Mouse (Mus musculus) kidney, adult 2 months (tissue): ENCODE results near the gene Dus1l. TPM values are rescaled to one million over a fixed set of nuclear protein-coding genes. Genes with fewer than 3 reads are reported as not detected.
"Not testable (repeated sequence)": the region's sequence is repeated elsewhere in the genome, so short reads cannot be mapped to it uniquely, and the experiment has no call there.

ENCODE experiments used
- DNase-seq: peaks from one replicate; pipeline ENCODE4 v3.0.0; 2021
- H3K27ac ChIP-seq: fragments of 200-500 bp; 2 replicates; pipeline ENCODE4 v1.5.1; 2012; ENCODE audit warnings: low read depth, low read length, control low read depth, inconsistent platforms; ENCODE audit not compliant: insufficient read depth
- H3K27me3 ChIP-seq: fragments of 200-500 bp; replicated peaks from 2 replicates; pipeline ENCODE4 v1.6.1; 2012; ENCODE audit warnings: mild to moderate bottlenecking, moderate library complexity, low read length, inconsistent platforms; ENCODE audit not compliant: control insufficient read depth, insufficient read depth
- H3K36me3 ChIP-seq: fragments of 200-500 bp; 2 replicates; pipeline ENCODE4 v1.6.1; 2012; ENCODE audit warnings: mild to moderate bottlenecking, moderate library complexity, low read length, inconsistent platforms; ENCODE audit not compliant: control insufficient read depth, insufficient read depth
- H3K4me1 ChIP-seq: fragments of 200-500 bp; 2 replicates; pipeline ENCODE4 v1.6.1; 2011; ENCODE audit warnings: low read length; ENCODE audit not compliant: control insufficient read depth, insufficient read depth
- H3K4me3 ChIP-seq: fragments of 200-500 bp; 2 replicates; pipeline ENCODE4 v1.5.1; 2011; ENCODE audit warnings: mild to moderate bottlenecking, low read depth, low read length, control low read depth; ENCODE audit not compliant: insufficient read depth
- CTCF ChIP-seq: fragments of 200-500 bp; conservative IDR thresholded peaks from 2 replicates; pipeline ENCODE4 v1.5.1; 2011; ENCODE audit warnings: low read depth, mild to moderate bottlenecking, control low read depth, low read length, moderate library complexity, mixed read lengths; ENCODE audit not compliant: insufficient read depth, insufficient read length
- POLR2A ChIP-seq: fragments of 200-500 bp; IDR thresholded peaks from one replicate; pipeline ENCODE4 v1.6.1; 2011; ENCODE audit warnings: low read depth, low read length, control low read depth
- WGBS: fragments of 180-500 bp; shearing (Covaris S2); methylation state at CpG from one replicate; pipeline ENCODE4 v1.1.7; 2018; 5-methylcytosine and 5-hydroxymethylcytosine counted together
- polyA plus RNA-seq: library from polyadenylated mRNA; depleted of rRNA; stranded (reverse); fragments of >200 nt; gene quantifications from 2 replicates; pipeline ENCODE4 v1.2.3, GENCODE M21; 2012

The Dus1l gene
- polyA plus RNA-seq, 1 experiment: 42.3 TPM

GRCm38 (mm10) chr11:120799316-120799890, 3.2 kb upstream of the Dus1l start:
- DNase-seq: no peak
- TF ChIP-seq CTCF: no peak
- no peak for TF ChIP-seq POLR2A
- H3K4me1 ChIP-seq: peaks cover 14% of the 10 kb centered on the region
- H3K27me3 ChIP-seq: no peaks in the 10 kb centered on the region
- 64% methylated on average over 6 of the region's 6 CpGs for WGBS
- H3K27ac ChIP-seq: no peak overlapping the region
- no peaks in the 10 kb centered on the region for H3K36me3 ChIP-seq
- no peak overlapping the region for H3K4me3 ChIP-seq

- H3K27ac ChIP-seq: no peak overlapping the region
- 86% methylated on average over 3 of the region's 3 CpGs for WGBS
- DNase-seq: no peak
- H3K36me3 ChIP-seq: no peaks in the 10 kb centered on the region
- peaks cover 14% of the 10 kb centered on the region for H3K4me1 ChIP-seq
- H3K4me3 ChIP-seq: no peak overlapping the region
- no peak for TF ChIP-seq POLR2A
- TF ChIP-seq CTCF: no peak
- no peaks in the 10 kb centered on the region for H3K27me3 ChIP-seq
These were observed 2.0 kb upstream of the Dus1l start for GRCm38 (mm10) chr11:120798244-120798643.

GRCm38 (mm10) chr11:120796614-120796946, 377 bp upstream of the Dus1l start:
- no peaks in the 10 kb centered on the region for H3K36me3 ChIP-seq
- 26% methylated on average over 8 of the region's 8 CpGs for WGBS
- peaks cover 17% of the 10 kb centered on the region for H3K4me1 ChIP-seq
- TF ChIP-seq POLR2A (no peak), CTCF (no peak)
- 0 out of 2 replicates have a peak overlapping the region, but pooled peaks have one; percentile 26 for H3K4me3 ChIP-seq
- H3K27me3 ChIP-seq: no peaks in the 10 kb centered on the region
- no peak for DNase-seq
- peak overlapping the region; percentile 7; the same call in 1 of the 2 replicates for H3K27ac ChIP-seq

- Histone ChIP-seq H3K4me3 (no peak overlapping the region), H3K4me1 (peaks cover 18% of the 10 kb centered on the region), H3K36me3 (0 out of 2 replicates have a peak, but pooled peaks cover 2% of the 10 kb centered on the region), H3K27me3 (no peaks in the 10 kb centered on the region), H3K27ac (no peak overlapping the region)
- 96% methylated on average over 9 of the region's 9 CpGs for WGBS
- TF ChIP-seq CTCF (no peak), POLR2A (no peak)
- DNase-seq: no peak
These were observed 3.6 kb downstream of the Dus1l start for GRCm38 (mm10) chr11:120792652-120793051.

GRCm38 (mm10) chr11:120789810-120790209, 6.4 kb downstream of the Dus1l start:
- Histone ChIP-seq H3K27me3 (no peaks in the 10 kb centered on the region), H3K36me3 (0 out of 2 replicates have a peak, but pooled peaks cover 2% of the 10 kb centered on the region), H3K4me3 (no peak overlapping the region), H3K4me1 (peaks cover 19% of the 10 kb centered on the region), H3K27ac (no peak overlapping the region)
- TF ChIP-seq CTCF (no peak), POLR2A (no peak)
- DNase-seq: peak; percentile 31
- 87% methylated on average over 3 of the region's 3 CpGs for WGBS

- TF ChIP-seq POLR2A (no peak), CTCF (no peak)
- 70% methylated on average over 4 of the region's 4 CpGs for WGBS
- Histone ChIP-seq H3K4me1 (peaks cover 20% of the 10 kb centered on the region), H3K27ac (no peak overlapping the region), H3K36me3 (0 out of 2 replicates have a peak, but pooled peaks cover 2% of the 10 kb centered on the region), H3K4me3 (no peak overlapping the region), H3K27me3 (no peaks in the 10 kb centered on the region)
- no peak for DNase-seq
These were observed 6.8 kb downstream of the Dus1l start for GRCm38 (mm10) chr11:120789355-120789754.

- DNase-seq: peak; percentile 68
- H3K36me3 ChIP-seq, H3K27ac ChIP-seq, H3K4me3 ChIP-seq, H3K27me3 ChIP-seq: not testable (repeated sequence)
- peaks cover 20% of the 10 kb centered on the region for H3K4me1 ChIP-seq
- WGBS: 43% methylated on average over 9 of the region's 10 CpGs
These were observed 7.7 kb downstream of the Dus1l start for GRCm38 (mm10) chr11:120788460-120788859.

- H3K27me3 ChIP-seq: no peaks in the 10 kb centered on the region
- TF ChIP-seq POLR2A (no peak), CTCF (no peak)
- WGBS: 32% methylated on average over 9 of the region's 9 CpGs
- 0 out of 2 replicates have a peak, but pooled peaks cover 2% of the 10 kb centered on the region for H3K36me3 ChIP-seq
- peak overlapping the region; percentile 98 for H3K4me3 ChIP-seq
- no peak overlapping the region for H3K27ac ChIP-seq
- H3K4me1 ChIP-seq: peaks cover 15% of the 10 kb centered on the region
- no peak for DNase-seq
These were observed 11.1 kb downstream of the Dus1l start for GRCm38 (mm10) chr11:120785145-120785544.
